Mouse (Mus musculus) embryonic facial prominence, embryonic 12.5 days (tissue): Measurements from ENCODE around the gene Nsd1. TPM values are rescaled to one million over a fixed set of nuclear protein-coding genes. Genes with fewer than 3 reads are reported as not detected.
A peak's percentile ranks its signal among the peaks of the same experiment; 100 is the strongest.
"Not testable (repeated sequence)": the region's sequence is repeated elsewhere in the genome, so short reads cannot be mapped to it uniquely, and the experiment has no call there.

Experiments
- ATAC-seq: fragments of 200-750 bp; cut with Nextera tagmentation; 2 replicates; pipeline ENCODE4 v1.8.0; 2017; ENCODE audit not compliant: insufficient number of reproducible peaks, insufficient read depth, low FRiP score, low TSS enrichment
- H3K27ac ChIP-seq: fragments of 300-500 bp; sonication (generic); 2 replicates; pipeline ENCODE4 v1.5.1; 2016; ENCODE audit warnings: mild to moderate bottlenecking
- H3K27me3 ChIP-seq: fragments of 300-500 bp; sonication (generic); 2 replicates; pipeline ENCODE4 v1.6.1; 2016; ENCODE audit warnings: mild to moderate bottlenecking, moderate library complexity
- H3K36me3 ChIP-seq: fragments of 300-500 bp; sonication (generic); 2 replicates; pipeline ENCODE4 v1.6.1; 2016; ENCODE audit warnings: mild to moderate bottlenecking
- H3K4me1 ChIP-seq: fragments of 300-500 bp; sonication (generic); 2 replicates; pipeline ENCODE4 v1.6.1; 2016
- H3K4me2 ChIP-seq: fragments of 300-500 bp; sonication (generic); replicated peaks from 2 replicates; pipeline ENCODE4 v1.6.1; 2016; ENCODE audit warnings: mild to moderate bottlenecking, moderate library complexity
- H3K4me3 ChIP-seq: fragments of 300-500 bp; sonication (generic); 2 replicates; pipeline ENCODE4 v1.5.1; 2016; ENCODE audit warnings: mild to moderate bottlenecking
- H3K9ac ChIP-seq: fragments of 300-500 bp; sonication (generic); 2 replicates; pipeline ENCODE4 v1.6.1; 2016; ENCODE audit warnings: mild to moderate bottlenecking, moderate library complexity
- H3K9me3 ChIP-seq: fragments of 300-500 bp; sonication (generic); 2 replicates; pipeline ENCODE4 v1.6.1; 2016; ENCODE audit warnings: mild to moderate bottlenecking, moderate library complexity
- WGBS: fragments of 180-500 bp; shearing (Covaris S2); methylation state at CpG from one replicate; pipeline ENCODE4 v1.1.7; 2016; 5-methylcytosine and 5-hydroxymethylcytosine counted together
- polyA plus RNA-seq: library from polyadenylated mRNA; unstranded; fragments of >200 nt; fragmentation: Nextera tagmentation; extraction: Ambion mirVana; gene quantifications from 2 replicates; pipeline ENCODE4 v1.2.1, GENCODE M21; 2016

Gene Nsd1
- polyA plus RNA-seq, 1 experiment from 2014 or later: 81.7 TPM

DNA sequence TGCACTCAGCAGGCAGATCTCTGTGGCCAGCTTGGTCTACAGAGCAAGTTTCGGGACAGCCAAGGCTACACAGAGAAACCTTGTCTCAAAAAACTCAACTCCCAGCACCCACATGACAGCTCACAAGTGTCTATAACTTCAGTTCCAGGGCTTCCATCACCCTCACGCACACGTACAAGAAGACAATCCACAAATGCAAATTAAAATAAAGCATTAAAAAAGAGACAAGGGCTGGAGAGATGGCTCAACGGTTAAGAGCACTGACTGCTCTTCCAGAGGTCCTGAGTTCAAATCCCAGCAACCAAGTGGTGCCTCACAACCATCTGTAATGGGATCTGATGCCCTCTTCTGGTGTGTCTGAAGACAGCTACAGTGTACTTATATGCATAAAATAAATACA, 6.8 kb upstream of the Nsd1 start:
- H3K27ac ChIP-seq, ATAC-seq, H3K4me3 ChIP-seq, H3K4me2 ChIP-seq, H3K9ac ChIP-seq, H3K36me3 ChIP-seq, H3K9me3 ChIP-seq, H3K4me1 ChIP-seq, H3K27me3 ChIP-seq: not testable (repeated sequence)
- WGBS: 84% methylated on average over 4 of the region's 4 CpGs

DNA sequence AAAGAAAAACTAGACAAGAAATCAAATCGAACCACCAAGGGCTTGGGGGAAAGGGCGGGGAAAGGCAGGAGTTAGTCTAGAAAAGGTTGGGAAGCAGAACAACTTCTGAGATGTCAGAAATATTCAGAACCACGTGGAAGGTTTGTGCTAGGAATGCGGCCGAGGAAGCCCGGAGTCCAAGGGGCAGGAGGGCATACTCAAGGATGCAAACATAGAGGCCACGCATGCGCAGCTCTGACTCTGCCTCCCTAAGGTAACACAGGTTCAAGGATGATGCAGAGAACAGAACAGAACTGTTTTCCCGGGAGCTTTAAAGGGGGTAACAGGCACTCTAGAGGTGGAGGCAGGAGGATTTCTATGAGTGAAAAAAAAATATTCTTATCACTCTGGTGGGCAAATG, 5.8 kb upstream of the Nsd1 start:
- no peak overlapping the region for H3K9ac ChIP-seq
- no peaks in the 10 kb centered on the region for H3K36me3 ChIP-seq
- H3K9me3 ChIP-seq: no peaks in the 10 kb centered on the region
- no peak overlapping the region for H3K27ac ChIP-seq
- WGBS: 77% methylated on average over 9 of the region's 9 CpGs
- H3K4me1 ChIP-seq: no peaks in the 10 kb centered on the region
- no peaks in the 10 kb centered on the region for H3K27me3 ChIP-seq
- H3K4me2 ChIP-seq: no peak overlapping the region
- no peak overlapping the region for H3K4me3 ChIP-seq
- ATAC-seq: no peak

DNA sequence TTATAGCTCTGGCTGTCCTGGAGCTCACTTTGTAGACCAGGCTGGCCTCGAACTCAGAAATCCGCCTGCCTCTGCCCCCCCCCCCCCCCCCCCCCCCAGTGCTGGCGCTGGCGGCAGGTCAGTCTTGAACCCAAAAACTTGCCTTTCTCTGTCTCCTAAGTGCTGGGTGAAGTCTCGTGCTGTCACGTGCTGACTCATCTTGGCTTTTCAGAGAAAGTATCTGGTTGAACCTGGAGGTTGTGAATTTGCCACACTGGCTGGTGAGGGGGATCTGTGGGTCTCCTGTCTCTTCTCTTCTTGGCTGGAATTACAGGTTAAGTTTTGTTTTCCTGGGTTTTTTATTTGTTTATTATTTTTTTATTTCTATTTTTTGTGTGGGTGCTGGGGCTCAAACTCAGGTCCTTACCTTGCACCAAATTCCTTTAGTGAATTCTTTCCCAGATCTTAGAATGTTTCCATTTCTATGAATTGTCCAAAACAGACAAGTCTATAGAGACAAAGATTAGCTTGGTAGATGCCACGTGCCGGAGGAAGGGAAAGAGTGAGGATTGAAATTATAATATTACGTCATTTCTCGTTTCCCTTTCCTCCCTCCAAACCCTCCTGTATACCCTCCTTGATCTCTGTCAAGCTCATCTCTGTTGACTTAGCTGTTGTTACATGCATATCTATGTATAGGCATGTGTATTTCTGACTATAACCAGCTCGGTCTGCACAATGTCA, 4.8 kb upstream of the Nsd1 start:
- H3K27me3 ChIP-seq: no peaks in the 10 kb centered on the region
- no peaks in the 10 kb centered on the region; the same call in 1 of the 2 replicates for H3K4me1 ChIP-seq
- H3K4me3 ChIP-seq: no peak overlapping the region
- H3K36me3 ChIP-seq: no peaks in the 10 kb centered on the region
- H3K9ac ChIP-seq: no peak overlapping the region
- H3K27ac ChIP-seq: no peak overlapping the region
- H3K4me2 ChIP-seq: no peak overlapping the region
- ATAC-seq: no peak
- 90% methylated on average over 7 of the region's 11 CpGs for WGBS
- no peaks in the 10 kb centered on the region for H3K9me3 ChIP-seq

DNA sequence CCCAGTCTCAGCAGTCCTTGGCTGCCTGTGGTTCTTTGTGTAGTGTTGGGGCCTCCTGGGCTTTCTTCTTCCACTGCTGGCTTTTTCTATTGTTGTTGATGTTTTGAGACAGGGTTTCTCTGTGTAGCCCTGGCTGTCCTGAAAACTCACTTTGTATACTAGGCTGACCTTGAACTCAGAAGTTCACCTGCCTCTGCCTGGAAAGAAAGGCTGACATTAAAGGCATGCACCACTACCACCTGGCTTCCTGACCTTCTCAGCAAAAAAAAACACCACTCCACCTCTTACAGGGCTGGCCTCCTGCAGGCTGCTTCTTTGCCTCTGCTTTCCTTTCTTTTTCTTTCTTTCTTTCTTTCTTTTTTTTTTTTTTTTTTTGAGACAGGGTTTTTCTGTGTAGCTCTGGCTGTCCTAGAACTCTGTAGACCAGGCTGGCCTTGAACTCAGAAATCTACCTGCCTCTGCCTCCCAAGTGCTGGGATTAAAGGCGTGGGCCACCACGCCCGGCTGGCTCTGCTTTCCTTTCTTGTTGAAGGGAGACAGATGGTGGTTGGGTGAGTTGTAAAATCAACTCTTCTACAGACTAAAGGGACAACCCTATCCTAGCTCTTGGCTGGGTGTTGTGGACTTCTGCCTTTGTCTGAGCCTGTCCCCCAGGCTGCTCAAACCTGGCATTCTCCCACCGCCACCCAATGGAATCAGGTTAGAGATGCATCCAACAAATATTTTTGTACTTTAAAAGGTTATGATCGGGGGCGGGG, 4.0 kb upstream of the Nsd1 start:
- Histone ChIP-seq H3K27ac (no peak overlapping the region), H3K9me3 (no peaks in the 10 kb centered on the region), H3K36me3 (no peaks in the 10 kb centered on the region), H3K4me3 (no peak overlapping the region), H3K9ac (no peak overlapping the region), H3K27me3 (no peaks in the 10 kb centered on the region), H3K4me2 (no peak overlapping the region), H3K4me1 (peaks cover 2% of the 10 kb centered on the region; the same call in 1 of the 2 replicates)
- ATAC-seq: no peak
- 96% methylated on average over 6 of the region's 6 CpGs for WGBS

DNA sequence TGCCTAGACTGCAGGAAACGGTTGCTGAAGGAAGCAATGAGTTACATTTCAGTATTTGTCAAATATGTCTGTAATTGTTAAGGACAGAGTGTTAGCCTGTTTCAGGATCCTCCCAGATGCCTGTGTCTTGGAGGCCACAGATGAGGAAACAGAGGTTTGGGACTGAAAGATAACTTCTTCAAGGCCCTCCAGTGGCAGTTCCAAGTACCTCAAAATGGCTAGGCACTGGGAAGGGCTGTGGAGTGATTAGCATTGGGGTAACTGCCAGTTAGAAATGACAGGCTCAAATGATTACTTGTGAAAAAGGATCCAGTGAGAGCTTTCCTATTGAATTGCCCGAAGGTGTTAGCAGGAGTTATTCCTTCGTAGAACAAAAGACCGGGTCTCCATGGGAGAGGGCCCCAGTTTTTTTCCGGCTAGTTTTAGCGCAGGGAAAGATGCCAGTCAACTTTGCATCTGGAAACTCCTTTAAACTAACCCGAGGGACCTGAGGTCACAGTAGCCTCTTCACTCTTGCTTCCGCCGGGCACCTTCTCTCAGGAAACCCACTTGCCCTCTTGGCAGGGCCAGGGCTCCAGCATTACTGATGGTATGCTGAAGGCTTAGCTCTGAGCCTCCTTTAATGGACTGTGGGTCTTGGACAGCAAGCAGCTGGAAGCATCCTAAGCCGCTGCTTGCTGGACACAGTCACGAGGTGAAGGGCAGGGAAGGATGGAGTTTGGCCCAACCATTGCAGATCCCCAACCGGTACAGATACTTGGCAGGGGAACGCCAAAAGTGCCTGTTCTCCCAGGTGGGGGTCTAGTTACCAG, 539 bp upstream of the Nsd1 start:
- H3K4me2 ChIP-seq: no peak overlapping the region
- peaks cover 7% of the 10 kb centered on the region for H3K36me3 ChIP-seq
- H3K27ac ChIP-seq: 0 out of 2 replicates have a peak overlapping the region, but pooled peaks have one; percentile 38

DNA sequence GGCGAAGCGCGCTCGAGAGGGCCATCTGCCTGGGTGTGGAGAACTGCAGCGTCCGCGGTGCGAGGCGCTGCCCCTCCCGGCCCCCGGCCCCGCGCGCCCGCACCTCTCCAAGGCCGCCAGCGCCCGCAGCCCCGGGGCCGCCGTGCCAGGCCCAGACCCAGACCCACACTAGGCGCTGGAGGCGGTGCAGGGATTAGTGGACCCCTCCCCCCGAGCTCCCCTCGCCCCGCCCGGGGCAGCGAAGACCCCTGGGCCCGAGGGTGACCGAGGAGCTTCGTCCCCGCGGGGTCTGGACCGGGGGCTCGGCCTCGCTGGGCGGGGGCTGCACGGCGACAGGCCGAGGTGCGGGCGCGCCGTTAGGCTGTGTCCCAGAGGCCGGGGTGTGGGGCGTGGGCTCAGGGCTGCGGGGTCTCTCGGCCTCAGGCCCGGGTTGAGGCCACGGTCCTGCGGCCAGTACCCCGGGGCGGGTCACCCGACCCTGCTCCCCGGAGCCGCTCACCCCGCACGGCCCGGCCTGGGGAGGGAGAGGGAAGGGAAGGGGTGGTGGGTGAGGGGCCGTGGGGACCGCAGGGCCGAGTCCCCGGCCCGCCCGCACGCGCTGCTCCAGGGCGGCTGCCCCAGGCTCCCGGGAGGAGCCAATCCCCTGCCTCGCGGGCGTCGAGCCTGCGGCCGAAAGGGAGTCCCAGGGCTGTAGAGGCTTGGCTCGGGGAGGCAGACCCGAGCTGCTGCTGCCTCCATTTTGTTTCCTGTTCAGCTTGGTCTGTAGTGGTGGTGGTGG, 800 bp downstream of the Nsd1 start:
- WGBS: under 1% methylated on average over 75 of the region's 77 CpGs
- Histone ChIP-seq H3K4me3 (peak overlapping the region; percentile 81), H3K4me2 (peak overlapping the region; percentile 92), H3K36me3 (peaks cover 13% of the 10 kb centered on the region), H3K27me3 (no peaks in the 10 kb centered on the region), H3K9ac (peak overlapping the region; percentile 97), H3K9me3 (no peaks in the 10 kb centered on the region), H3K27ac (peak overlapping the region; percentile 98), H3K4me1 (peaks cover 26% of the 10 kb centered on the region)
- ATAC-seq: peak; percentile 54

More for the DNA sequence above, 539 bp upstream of the Nsd1 start:
- Histone ChIP-seq H3K27me3 (no peaks in the 10 kb centered on the region), H3K9ac (no peak overlapping the region), H3K4me1 (peaks cover 15% of the 10 kb centered on the region), H3K9me3 (no peaks in the 10 kb centered on the region), H3K4me3 (no peak overlapping the region)
- ATAC-seq: no peak
- WGBS: 66% methylated on average over 13 of the region's 13 CpGs

DNA sequence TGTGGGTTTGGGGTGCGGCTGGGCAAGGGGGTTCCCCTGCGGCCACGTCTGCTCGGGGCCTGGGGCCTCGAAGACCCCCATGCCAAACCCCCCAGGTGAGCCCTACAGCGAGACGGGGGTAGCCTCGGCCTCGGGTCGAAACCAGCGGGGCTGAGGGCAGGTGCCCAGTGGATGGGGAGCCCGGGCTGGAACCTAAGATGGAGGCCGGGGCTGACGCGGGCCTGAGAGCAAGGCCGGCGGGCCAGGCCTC, 1.3 kb downstream of the Nsd1 start:
- Histone ChIP-seq H3K4me2 (peak overlapping the region; percentile 92), H3K9me3 (no peaks in the 10 kb centered on the region), H3K36me3 (peaks cover 14% of the 10 kb centered on the region), H3K27me3 (no peaks in the 10 kb centered on the region), H3K27ac (peak overlapping the region; percentile 98), H3K4me1 (peaks cover 27% of the 10 kb centered on the region), H3K9ac (peak overlapping the region; percentile 97), H3K4me3 (peak overlapping the region; percentile 81)
- peak; percentile 65 for ATAC-seq
- 1% methylated on average over 17 of the region's 17 CpGs for WGBS

DNA sequence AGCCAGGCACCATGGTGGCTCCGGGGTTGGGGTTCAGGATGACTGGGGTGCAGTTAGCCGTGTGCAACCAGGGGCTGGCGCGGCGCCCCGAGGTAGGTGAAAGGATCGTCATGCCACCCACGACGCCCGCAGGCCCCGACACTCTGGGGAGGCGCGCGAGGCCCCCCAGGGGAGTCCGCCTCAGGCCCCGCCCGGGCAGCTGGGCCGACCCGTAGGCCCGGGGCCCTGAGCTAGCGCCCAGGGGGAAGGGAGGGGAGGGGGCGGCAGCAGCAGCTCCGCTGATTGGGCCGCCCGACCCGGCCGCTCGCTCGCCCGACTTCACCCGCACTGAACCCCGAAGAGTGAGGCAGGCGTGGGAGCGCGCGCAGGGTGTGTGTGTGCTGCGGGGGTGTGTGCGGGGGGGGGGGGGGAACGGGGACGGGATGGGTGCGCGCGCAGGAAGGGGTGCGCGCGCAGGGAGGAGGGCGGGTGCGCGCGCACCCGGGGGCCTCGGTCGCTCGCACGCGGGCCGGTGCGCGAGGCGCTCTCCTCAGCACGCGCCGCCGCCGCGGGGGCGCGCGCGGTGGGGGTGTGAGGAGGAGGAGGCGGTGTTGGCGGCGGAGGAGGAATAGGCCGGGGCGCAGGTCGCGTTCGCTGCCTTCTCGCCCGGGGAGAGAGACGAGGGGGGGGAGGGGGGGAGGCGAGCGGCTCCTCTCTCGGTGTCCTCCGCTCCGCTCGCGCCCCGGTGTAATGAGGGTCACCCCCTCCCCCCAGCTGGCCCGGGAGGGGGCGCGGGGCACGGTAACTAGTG, 1.8 kb downstream of the Nsd1 start:
- Histone ChIP-seq H3K27ac (peak overlapping the region; percentile 98), H3K9ac (peak overlapping the region; percentile 97), H3K4me1 (peaks cover 32% of the 10 kb centered on the region), H3K9me3 (no peaks in the 10 kb centered on the region), H3K4me2 (peak overlapping the region; percentile 92), H3K4me3 (peak overlapping the region; percentile 81), H3K36me3 (peaks cover 19% of the 10 kb centered on the region), H3K27me3 (no peaks in the 10 kb centered on the region)
- WGBS: 2% methylated on average over 31 of the region's 93 CpGs
- ATAC-seq: peak; percentile 53

DNA sequence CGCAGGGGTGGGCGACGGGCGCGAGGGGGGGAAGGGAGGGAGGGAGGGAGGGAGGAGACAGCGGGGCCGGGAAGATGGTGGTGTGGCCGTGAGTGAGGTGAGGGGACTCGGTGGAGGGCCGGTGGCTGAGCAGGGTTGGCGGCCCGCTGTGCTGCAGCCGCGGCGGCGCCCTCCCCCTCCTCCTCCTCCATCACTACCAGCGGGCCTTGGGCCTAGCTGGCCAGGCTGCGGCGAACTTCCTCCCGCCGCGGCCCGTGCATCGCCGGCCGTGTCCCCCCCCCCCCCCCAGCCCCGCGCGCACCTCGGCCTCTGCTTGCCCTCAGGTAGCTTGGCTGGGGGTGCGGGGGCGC, 2.4 kb downstream of the Nsd1 start:
- 0% methylated on average over 3 of the region's 32 CpGs for WGBS
- Histone ChIP-seq H3K9ac (peak overlapping the region; percentile 97), H3K4me2 (peak overlapping the region; percentile 92), H3K4me1 (peaks cover 34% of the 10 kb centered on the region), H3K36me3 (peaks cover 23% of the 10 kb centered on the region), H3K27ac (peak overlapping the region; percentile 98), H3K4me3 (peak overlapping the region; percentile 81), H3K27me3 (no peaks in the 10 kb centered on the region), H3K9me3 (no peaks in the 10 kb centered on the region)
- peak; percentile 32; the same call in 1 of the 2 replicates for ATAC-seq

DNA sequence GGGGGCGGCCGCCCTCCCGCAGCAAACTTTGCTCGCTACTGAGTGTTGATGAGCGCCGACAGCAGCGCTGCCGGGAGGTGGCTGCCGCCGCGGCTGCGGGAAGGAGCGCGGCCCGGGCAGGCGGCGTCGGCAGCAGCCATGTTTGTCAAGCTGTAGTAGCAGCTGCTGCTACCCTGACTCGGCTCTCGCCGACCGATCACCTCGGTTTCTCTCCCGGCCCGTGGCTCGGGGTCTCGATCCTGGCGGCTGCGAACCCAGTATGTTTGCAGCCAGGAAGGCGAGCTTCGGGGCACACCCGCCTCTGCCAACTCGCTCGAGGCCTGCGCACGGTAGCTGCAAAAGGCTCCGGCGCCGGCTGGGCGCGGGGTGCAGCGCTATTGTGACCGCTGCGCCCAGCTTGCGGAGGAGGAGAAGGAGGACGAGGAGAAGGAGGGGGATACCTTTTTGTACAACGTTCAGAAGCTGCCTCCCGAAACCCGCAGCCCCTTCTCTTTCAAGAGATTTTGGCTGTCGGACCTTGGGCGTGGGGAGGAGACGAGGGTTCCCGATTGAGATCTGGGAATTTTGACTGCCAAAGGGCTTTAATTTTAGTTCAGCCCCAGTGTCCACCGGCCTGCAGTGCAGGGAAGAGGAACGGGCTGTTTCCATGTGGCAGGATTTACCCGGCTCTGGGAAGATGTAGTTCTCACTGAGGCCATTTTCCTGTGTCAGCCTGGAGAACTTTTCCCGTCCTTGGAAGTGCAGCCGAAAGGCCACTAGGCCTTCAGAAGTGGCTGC, 3.0 kb downstream of the Nsd1 start:
- under 1% methylated on average over 58 of the region's 58 CpGs for WGBS
- Histone ChIP-seq H3K4me3 (peak overlapping the region; percentile 81), H3K9ac (peak overlapping the region; percentile 97), H3K27me3 (no peaks in the 10 kb centered on the region), H3K4me1 (peaks cover 34% of the 10 kb centered on the region), H3K4me2 (peak overlapping the region; percentile 92), H3K9me3 (no peaks in the 10 kb centered on the region), H3K27ac (peak overlapping the region; percentile 98), H3K36me3 (peaks cover 29% of the 10 kb centered on the region)
- ATAC-seq: no peak
